Mouse (Mus musculus) stomach, embryonic 14.5 days (tissue): ENCODE measurements at regions not wholly inside any gene's neighbourhood (a gene's known extent, or its start where the extent isn't known, plus 50 kb on each side); places are given as distances from the start of the nearest gene placed in this dataset.

Source experiments
- ATAC-seq: fragments of 200-750 bp; cut with Nextera tagmentation; 2 replicates; pipeline ENCODE4 v1.8.0; 2017; ENCODE audit warnings: low read depth, moderate TSS enrichment; ENCODE audit not compliant: insufficient number of reproducible peaks, insufficient read depth, low FRiP score
- H3K27ac ChIP-seq: fragments of 300-500 bp; sonication (generic); 2 replicates; pipeline ENCODE4 v1.5.1; 2014; ENCODE audit warnings: mild to moderate bottlenecking, low read length, moderate library complexity, mixed read lengths
- H3K27me3 ChIP-seq: fragments of 300-500 bp; sonication (generic); 2 replicates; pipeline ENCODE4 v1.6.1; 2014; ENCODE audit warnings: low read length, control low read depth, mixed read lengths; ENCODE audit not compliant: control insufficient read depth, insufficient read depth
- H3K36me3 ChIP-seq: fragments of 300-500 bp; sonication (generic); 2 replicates; pipeline ENCODE4 v1.6.1; 2014; ENCODE audit warnings: mild to moderate bottlenecking, control low read depth, low read length, moderate library complexity, mixed read lengths; ENCODE audit not compliant: control insufficient read depth, insufficient read depth
- H3K4me1 ChIP-seq: fragments of 300-500 bp; sonication (generic); 2 replicates; pipeline ENCODE4 v1.6.1; 2014; ENCODE audit warnings: low read length, control low read depth, mixed read lengths; ENCODE audit not compliant: control insufficient read depth, insufficient read depth
- H3K4me2 ChIP-seq: fragments of 300-500 bp; sonication (generic); replicated peaks from 2 replicates; pipeline ENCODE4 v1.6.1; 2014; ENCODE audit warnings: low read depth, low read length, control low read depth
- H3K4me3 ChIP-seq: fragments of 300-500 bp; sonication (generic); 2 replicates; pipeline ENCODE4 v1.5.1; 2014; ENCODE audit warnings: low read depth, low read length, control low read depth
- H3K9ac ChIP-seq: fragments of 300-500 bp; sonication (generic); replicated peaks from 2 replicates; pipeline ENCODE4 v1.6.1; 2014; ENCODE audit warnings: low read depth, mild to moderate bottlenecking, control low read depth, low read length, moderate library complexity, mixed read lengths
- H3K9me3 ChIP-seq: fragments of 300-500 bp; sonication (generic); 2 replicates; pipeline ENCODE4 v1.6.1; 2016; ENCODE audit warnings: low read depth, low read length, control low read depth; ENCODE audit not compliant: control insufficient read depth
- WGBS: fragments of 180-500 bp; shearing (Covaris S2); extraction: QIAGEN DNeasy Blood & Tissue Kit; methylation state at CpG from one replicate; pipeline ENCODE4 v1.1.7; 2014; 5-methylcytosine and 5-hydroxymethylcytosine counted together

- WGBS, result 50% methylated on average over 9 of the region's 9 CpGs
- Histone ChIP-seq H3K27ac (no peak overlapping the region), H3K27me3 (no peaks in the 10 kb centered on the region), H3K9me3 (no peaks in the 10 kb centered on the region), H3K4me2 (no peak overlapping the region), H3K36me3 (no peaks in the 10 kb centered on the region), H3K4me1 (no peaks in the 10 kb centered on the region), H3K4me3 (no peak overlapping the region), H3K9ac (no peak overlapping the region)
- no peak for ATAC-seq
Observed at GRCm38 (mm10) chr2:72597941-72598340, 122.0 kb downstream of the Cdca7 start.

GRCm38 (mm10) chr2:72600723-72601122, 124.8 kb downstream of the Cdca7 start:
- no peak overlapping the region for H3K27ac ChIP-seq
- H3K9ac ChIP-seq, result no peak overlapping the region
- no peak overlapping the region for H3K4me3 ChIP-seq
- no peak overlapping the region for H3K4me2 ChIP-seq
- H3K36me3 ChIP-seq, result no peaks in the 10 kb centered on the region
- H3K4me1 ChIP-seq, result no peaks in the 10 kb centered on the region
- H3K9me3 ChIP-seq, result no peaks in the 10 kb centered on the region
- ATAC-seq, result no peak
- H3K27me3 ChIP-seq, result no peaks in the 10 kb centered on the region

- Histone ChIP-seq H3K9me3 (no peaks in the 10 kb centered on the region), H3K4me2 (no peak overlapping the region)
- WGBS, result 68% methylated on average over 1 of the region's 1 CpGs
Observed at GRCm38 (mm10) chr2:72602152-72602551, 126.2 kb downstream of the Cdca7 start.

GRCm38 (mm10) chr2:72612221-72612620, 136.3 kb downstream of the Cdca7 start:
- Histone ChIP-seq H3K4me1 (no peaks in the 10 kb centered on the region), H3K27ac (no peak overlapping the region), H3K36me3 (no peaks in the 10 kb centered on the region), H3K9me3 (no peaks in the 10 kb centered on the region; the same call in 1 of the 2 replicates), H3K4me2 (no peak overlapping the region), H3K27me3 (no peaks in the 10 kb centered on the region), H3K9ac (no peak overlapping the region), H3K4me3 (no peak overlapping the region)
- WGBS, result 92% methylated on average over 3 of the region's 3 CpGs
- no peak for ATAC-seq

More at GRCm38 (mm10) chr2:72602152-72602551, 126.2 kb downstream of the Cdca7 start:
- Histone ChIP-seq H3K27ac (no peak overlapping the region), H3K9ac (no peak overlapping the region), H3K36me3 (no peaks in the 10 kb centered on the region), H3K4me3 (no peak overlapping the region), H3K4me1 (no peaks in the 10 kb centered on the region), H3K27me3 (no peaks in the 10 kb centered on the region)
- ATAC-seq, result no peak

- 73% methylated on average over 8 of the region's 8 CpGs for WGBS
- no peaks in the 10 kb centered on the region for H3K36me3 ChIP-seq
- no peak for ATAC-seq
Observed at GRCm38 (mm10) chr2:72614256-72614655, 138.3 kb downstream of the Cdca7 start.

GRCm38 (mm10) chr2:72615869-72616268, 139.9 kb downstream of the Cdca7 start:
- Histone ChIP-seq H3K4me3 (no peak overlapping the region), H3K27me3 (no peaks in the 10 kb centered on the region), H3K9ac (no peak overlapping the region), H3K9me3 (no peaks in the 10 kb centered on the region), H3K4me2 (no peak overlapping the region), H3K27ac (no peak overlapping the region), H3K4me1 (0 out of 2 replicates have a peak, but pooled peaks cover 3% of the 10 kb centered on the region), H3K36me3 (no peaks in the 10 kb centered on the region)
- 84% methylated on average over 2 of the region's 2 CpGs for WGBS
- no peak for ATAC-seq

More at GRCm38 (mm10) chr2:72614256-72614655, 138.3 kb downstream of the Cdca7 start:
- no peaks in the 10 kb centered on the region for H3K27me3 ChIP-seq
- no peak overlapping the region for H3K4me2 ChIP-seq
- 0 out of 2 replicates have a peak, but pooled peaks cover under 1% of the 10 kb centered on the region for H3K4me1 ChIP-seq
- H3K9ac ChIP-seq, result no peak overlapping the region
- no peak overlapping the region for H3K4me3 ChIP-seq
- no peak overlapping the region for H3K27ac ChIP-seq
- H3K9me3 ChIP-seq, result no peaks in the 10 kb centered on the region

- Histone ChIP-seq H3K27ac (no peak overlapping the region), H3K27me3 (no peaks in the 10 kb centered on the region), H3K9ac (no peak overlapping the region), H3K9me3 (no peaks in the 10 kb centered on the region), H3K4me2 (no peak overlapping the region), H3K36me3 (no peaks in the 10 kb centered on the region), H3K4me1 (0 out of 2 replicates have a peak, but pooled peaks cover 3% of the 10 kb centered on the region), H3K4me3 (no peak overlapping the region)
- no peak for ATAC-seq
Observed at GRCm38 (mm10) chr2:72616412-72616811, 140.5 kb downstream of the Cdca7 start.

GRCm38 (mm10) chr2:72619446-72619845, 143.5 kb downstream of the Cdca7 start:
- no peak overlapping the region for H3K27ac ChIP-seq
- H3K27me3 ChIP-seq, result no peaks in the 10 kb centered on the region
- H3K4me2 ChIP-seq, result no peak overlapping the region
- 0 out of 2 replicates have a peak, but pooled peaks cover 3% of the 10 kb centered on the region for H3K4me1 ChIP-seq
- H3K36me3 ChIP-seq, result no peaks in the 10 kb centered on the region
- H3K9me3 ChIP-seq, result no peaks in the 10 kb centered on the region
- no peak overlapping the region for H3K9ac ChIP-seq
- ATAC-seq, result no peak
- no peak overlapping the region for H3K4me3 ChIP-seq
- WGBS, result 51% methylated on average over 4 of the region's 4 CpGs

GRCm38 (mm10) chr2:72620182-72620652, 144.3 kb downstream of the Cdca7 start:
- Histone ChIP-seq H3K27ac (no peak overlapping the region), H3K9ac (no peak overlapping the region)

More at GRCm38 (mm10) chr2:72620182-72620652, 144.3 kb downstream of the Cdca7 start:
- Histone ChIP-seq H3K9me3 (no peaks in the 10 kb centered on the region), H3K4me3 (no peak overlapping the region), H3K4me2 (peak overlapping the region; percentile 38), H3K36me3 (no peaks in the 10 kb centered on the region), H3K4me1 (0 out of 2 replicates have a peak, but pooled peaks cover 3% of the 10 kb centered on the region), H3K27me3 (no peaks in the 10 kb centered on the region)
- ATAC-seq, result no peak
- 11% methylated on average over 9 of the region's 9 CpGs for WGBS
